Mouse (Mus musculus): ENCODE results near the gene Rad50.

GRCm38 (mm10) chr11:53657828-53658227 lies 49.3 kb downstream of the Rad50 start:
- TF ChIP-seq CTCF (IDR thresholded peaks at IDR 0.05; ENCODE audit: insufficient read depth, low read length) = no peak
- no peak for TF ChIP-seq POLR2A (IDR thresholded peaks at IDR 0.05; ENCODE audit: borderline replicate concordance, extremely low read depth, low read depth, low read length)
